In genomic region chr4:141664011-141664745, GRCm38 (mm10) we compare ENCODE assay signal across 7 mouse cellular contexts. TPM values are rescaled to one million over a fixed set of nuclear protein-coding genes. Genes with fewer than 3 reads are reported as not detected.
A peak's percentile ranks its signal among the peaks of the same experiment; 100 is the strongest.
DNase-seq lines count a peak whose midpoint lies in the region; ATAC-seq lines count a peak whose summit lies in the region.

No protein-coding gene starts in this region.

- peak; percentile 89 for DNase-seq in adrenal gland, adult 2 months
- peak; percentile 73 for DNase-seq in gastrocnemius, postnatal 25 days
- peak; percentile 89 for DNase-seq in intestine, embryonic 14.5 days (ENCODE audit: low spot score)
- peak; percentile 74 for DNase-seq in limb, embryonic 11.5 days (ENCODE audit: low spot score)
- DNase-seq in spleen, adult 12 weeks (ENCODE audit: low spot score) = peak; percentile 61

- ATAC-seq in common myeloid progenitor, adult 5-6 weeks (replicated peaks; ENCODE audit: low read depth, poor library complexity, severe bottlenecking) = peak; percentile 82
- ATAC-seq in intestine, embryonic 14.5 days (replicated peaks; ENCODE audit: low FRiP score, low TSS enrichment, low read depth) = peak; percentile 84
- no peak; the same call in 1 of the 2 replicates for ATAC-seq in limb, embryonic 11.5 days (ENCODE audit: insufficient number of reproducible peaks, low FRiP score, low TSS enrichment, low read depth)
- ATAC-seq in midbrain, embryonic 12.5 days (ENCODE audit: low FRiP score, low read depth) = peak; percentile 87

- H3K4me1 ChIP-seq in intestine, embryonic 14.5 days (replicated peaks; ENCODE audit: control insufficient read depth, insufficient read depth, low read length) = peaks cover 12% of the 10 kb centered on the region
- peaks cover 11% of the 10 kb centered on the region for H3K4me1 ChIP-seq in limb, embryonic 11.5 days (ENCODE audit: control insufficient read depth, insufficient read depth, low read length)
- H3K4me1 ChIP-seq in midbrain, embryonic 12.5 days = peaks cover 17% of the 10 kb centered on the region

- peak overlapping the region; percentile 89 for H3K4me3 ChIP-seq in intestine, embryonic 14.5 days (ENCODE audit: low read depth, low read length)
- peak overlapping the region; percentile 66 for H3K4me3 ChIP-seq in limb, embryonic 11.5 days (ENCODE audit: low read depth, low read length)
- H3K4me3 ChIP-seq in midbrain, embryonic 12.5 days = peak overlapping the region; percentile 79

- H3K9ac ChIP-seq in intestine, embryonic 14.5 days (ENCODE audit: low read length) = peak overlapping the region; percentile 91
- peak overlapping the region; percentile 96 for H3K9ac ChIP-seq in limb, embryonic 11.5 days (ENCODE audit: low read length)
- peak overlapping the region; percentile 86 for H3K9ac ChIP-seq in midbrain, embryonic 12.5 days (replicated peaks)

- no peaks in the 10 kb centered on the region for H3K9me3 ChIP-seq in intestine, embryonic 14.5 days (ENCODE audit: control insufficient read depth, low read length)
- no peaks in the 10 kb centered on the region for H3K9me3 ChIP-seq in limb, embryonic 11.5 days (ENCODE audit: control insufficient read depth, low read length)
- no peaks in the 10 kb centered on the region for H3K9me3 ChIP-seq in midbrain, embryonic 12.5 days

- H3K4me2 ChIP-seq in intestine, embryonic 14.5 days (ENCODE audit: low read length) = peak overlapping the region; percentile 93
- H3K4me2 ChIP-seq in limb, embryonic 11.5 days (ENCODE audit: low read depth, severe bottlenecking) = peak overlapping the region; percentile 74
- H3K4me2 ChIP-seq in midbrain, embryonic 12.5 days (replicated peaks) = peak overlapping the region; percentile 89

- H3K36me3 ChIP-seq in intestine, embryonic 14.5 days (ENCODE audit: control insufficient read depth, insufficient read depth, low read length) = peaks cover 16% of the 10 kb centered on the region
- H3K36me3 ChIP-seq in limb, embryonic 11.5 days (ENCODE audit: control insufficient read depth, insufficient read depth, low read length) = 0 out of 2 replicates have a peak, but pooled peaks cover 2% of the 10 kb centered on the region
- peaks cover 11% of the 10 kb centered on the region for H3K36me3 ChIP-seq in midbrain, embryonic 12.5 days

- H3K27me3 ChIP-seq in intestine, embryonic 14.5 days (replicated peaks; ENCODE audit: control insufficient read depth, insufficient read depth, low read length) = no peaks in the 10 kb centered on the region
- no peaks in the 10 kb centered on the region for H3K27me3 ChIP-seq in limb, embryonic 11.5 days (ENCODE audit: control insufficient read depth, insufficient read depth, low read length)
- no peaks in the 10 kb centered on the region for H3K27me3 ChIP-seq in midbrain, embryonic 12.5 days

- H3K27ac ChIP-seq in intestine, embryonic 14.5 days (ENCODE audit: low read depth) = peak overlapping the region; percentile 57
- H3K27ac ChIP-seq in limb, embryonic 11.5 days (replicated peaks; ENCODE audit: low read depth, low read length) = no peak overlapping the region; the same call in 1 of the 2 replicates
- peak overlapping the region; percentile 64 for H3K27ac ChIP-seq in midbrain, embryonic 12.5 days (replicated peaks)

- WGBS in intestine, embryonic 14.5 days = 1% methylated on average over 56 of the region's 60 CpGs
- WGBS in limb, embryonic 11.5 days = 1% methylated on average over 41 of the region's 60 CpGs
- WGBS in midbrain, embryonic 12.5 days = 1% methylated on average over 41 of the region's 60 CpGs

RNA-seq across cellular contexts. Expression of gene Plekhm2, which starts 0.5 kb away (rescaled TPM):
- 10 to 100 TPM; 47.8 to 73.2 TPM for total RNA-seq in adrenal gland, adult 2 months (2021)
- 63.1 and 63.4 TPM in 2 replicates for polyA plus RNA-seq in adrenal gland, adult 2 months (2012; rRNA removed)
- total RNA-seq in common myeloid progenitor, adult 5-6 weeks (2017) = 3.8 and 6.3 TPM in 2 replicates
- 10 to 100 TPM; 24.3 to 32.7 TPM for total RNA-seq in gastrocnemius, postnatal 25 days (2021)
- 3.2 and 3.7 TPM in 2 replicates for polyA plus RNA-seq in intestine, embryonic 14.5 days (2014; fragmentation: Nextera tagmentation; extraction: Ambion mirVana)
- polyA plus RNA-seq in limb, embryonic 11.5 days (2014; fragmentation: Nextera tagmentation; extraction: Ambion mirVana) = 3.9 and 4.4 TPM in 2 replicates
- polyA plus RNA-seq in midbrain, embryonic 12.5 days (2016; fragmentation: Nextera tagmentation; extraction: Ambion mirVana) = 6.1 and 7.6 TPM in 2 replicates

RNA-seq across cellular contexts. Expression of gene Rsc1a1, which starts 21.2 kb away (rescaled TPM):
- total RNA-seq in adrenal gland, adult 2 months (2021) = not detected
- polyA plus RNA-seq in adrenal gland, adult 2 months (2012; rRNA removed) = 4.3 and 6.8 TPM in 2 replicates
- total RNA-seq in common myeloid progenitor, adult 5-6 weeks (2017) = 8.9 and 13.9 TPM in 2 replicates
- total RNA-seq in gastrocnemius, postnatal 25 days (2021) = 1 to 10 TPM; 1.4 to 2.3 TPM
- polyA plus RNA-seq in intestine, embryonic 14.5 days (2014; fragmentation: Nextera tagmentation; extraction: Ambion mirVana) = 2.2 and 3.7 TPM in 2 replicates
- polyA plus RNA-seq in limb, embryonic 11.5 days (2014; fragmentation: Nextera tagmentation; extraction: Ambion mirVana) = 1.4 and 3.5 TPM in 2 replicates
- polyA plus RNA-seq in midbrain, embryonic 12.5 days (2016; fragmentation: Nextera tagmentation; extraction: Ambion mirVana) = not detected in 2 replicates

RNA-seq across cellular contexts. Expression of gene Slc25a34, which starts 40.6 kb away (rescaled TPM):
- total RNA-seq in adrenal gland, adult 2 months (2021) = 10 to 100 TPM in 1 of 2 experiments, 1 to 10 TPM in 1; 9.2 to 14.2 TPM
- 4.3 and 5.7 TPM in 2 replicates for polyA plus RNA-seq in adrenal gland, adult 2 months (2012; rRNA removed)
- total RNA-seq in common myeloid progenitor, adult 5-6 weeks (2017) = 0.09 TPM in 1 of 2 replicates, not detected in the other
- 10 to 100 TPM; 14.7 to 14.8 TPM for total RNA-seq in gastrocnemius, postnatal 25 days (2021)
- polyA plus RNA-seq in intestine, embryonic 14.5 days (2014; fragmentation: Nextera tagmentation; extraction: Ambion mirVana) = 0.17 and 0.26 TPM in 2 replicates
- not detected in 2 replicates for polyA plus RNA-seq in limb, embryonic 11.5 days (2014; fragmentation: Nextera tagmentation; extraction: Ambion mirVana)
- polyA plus RNA-seq in midbrain, embryonic 12.5 days (2016; fragmentation: Nextera tagmentation; extraction: Ambion mirVana) = 0.06 TPM in 1 of 2 replicates, not detected in the other

RNA-seq across cellular contexts. Expression of gene Tmem82, which starts 45.7 kb away (rescaled TPM):
- 1 to 10 TPM in 1 of 2 experiments, under 1 TPM in 1; 0.93 to 1.6 TPM for total RNA-seq in adrenal gland, adult 2 months (2021)
- 2.8 TPM in 2 replicates for polyA plus RNA-seq in adrenal gland, adult 2 months (2012; rRNA removed)
- total RNA-seq in common myeloid progenitor, adult 5-6 weeks (2017) = 0.29 and 0.32 TPM in 2 replicates
- 1 to 10 TPM; 1.2 to 2.3 TPM for total RNA-seq in gastrocnemius, postnatal 25 days (2021)
- polyA plus RNA-seq in intestine, embryonic 14.5 days (2014; fragmentation: Nextera tagmentation; extraction: Ambion mirVana) = 6.0 and 8.4 TPM in 2 replicates
- polyA plus RNA-seq in limb, embryonic 11.5 days (2014; fragmentation: Nextera tagmentation; extraction: Ambion mirVana) = 0.27 and 0.60 TPM in 2 replicates
- polyA plus RNA-seq in midbrain, embryonic 12.5 days (2016; fragmentation: Nextera tagmentation; extraction: Ambion mirVana) = 0.26 and 0.41 TPM in 2 replicates

RNA-seq across cellular contexts. Expression of gene Fblim1, which starts 58.3 kb away (rescaled TPM):
- total RNA-seq in adrenal gland, adult 2 months (2021) = 10 to 100 TPM in 1 of 2 experiments, 1 to 10 TPM in 1; 9.0 to 23.0 TPM
- polyA plus RNA-seq in adrenal gland, adult 2 months (2012; rRNA removed) = 10.4 and 12.8 TPM in 2 replicates
- total RNA-seq in common myeloid progenitor, adult 5-6 weeks (2017) = not detected in 2 replicates
- total RNA-seq in gastrocnemius, postnatal 25 days (2021) = 1 to 10 TPM; 1.5 to 4.7 TPM
- 94.6 and 108 TPM in 2 replicates for polyA plus RNA-seq in intestine, embryonic 14.5 days (2014; fragmentation: Nextera tagmentation; extraction: Ambion mirVana)
- polyA plus RNA-seq in limb, embryonic 11.5 days (2014; fragmentation: Nextera tagmentation; extraction: Ambion mirVana) = 67.2 and 73.2 TPM in 2 replicates
- 22.2 and 28.7 TPM in 2 replicates for polyA plus RNA-seq in midbrain, embryonic 12.5 days (2016; fragmentation: Nextera tagmentation; extraction: Ambion mirVana)
